Mouse (Mus musculus) liver (tissue): ENCODE measurements at regions not wholly inside any gene's neighbourhood (a gene's known extent, or its start where the extent isn't known, plus 50 kb on each side); places are given as distances from the start of the nearest gene placed in this dataset.

Experiments
- DNase-seq: peaks from one replicate; pipeline ENCODE4 v3.0.0-alpha.2; 2020; ENCODE audit warnings: mixed read lengths

- no peak for DNase-seq
Measured at GRCm38 (mm10) chr1:76955031-76955430, 559.9 kb downstream of the Epha4 start.

GRCm38 (mm10) chr1:76957411-76957810 is 557.5 kb downstream of the Epha4 start:
- DNase-seq: no peak

- no peak for DNase-seq
Measured at GRCm38 (mm10) chr1:76958706-76959105, 556.2 kb downstream of the Epha4 start.

- DNase-seq: no peak
Measured at GRCm38 (mm10) chr1:76972454-76972853, 542.4 kb downstream of the Epha4 start.

- DNase-seq: no peak
Measured at GRCm38 (mm10) chr1:76975077-76975945, 539.6 kb downstream of the Epha4 start.

GRCm38 (mm10) chr1:76980498-76981152 is 534.3 kb downstream of the Epha4 start:
- no peak for DNase-seq

- DNase-seq: no peak
Measured at GRCm38 (mm10) chr1:76993776-76994175, 521.1 kb downstream of the Epha4 start.

- no peak for DNase-seq
Measured at GRCm38 (mm10) chr1:77008001-77008400, 506.9 kb downstream of the Epha4 start.

GRCm38 (mm10) chr1:77010608-77011214 is 504.2 kb downstream of the Epha4 start:
- DNase-seq: no peak

GRCm38 (mm10) chr1:77027656-77028055 is 487.2 kb downstream of the Epha4 start:
- DNase-seq: no peak

- DNase-seq: no peak
Measured at GRCm38 (mm10) chr1:77028216-77028615, 486.7 kb downstream of the Epha4 start.

- no peak for DNase-seq
Measured at GRCm38 (mm10) chr1:77029091-77029490, 485.8 kb downstream of the Epha4 start.

GRCm38 (mm10) chr1:77043749-77044564 is 470.9 kb downstream of the Epha4 start:
- no peak for DNase-seq

GRCm38 (mm10) chr1:77048720-77049406 is 466.0 kb downstream of the Epha4 start:
- no peak for DNase-seq

- no peak for DNase-seq
Measured at GRCm38 (mm10) chr1:77051239-77051638, 463.6 kb downstream of the Epha4 start.

- no peak for DNase-seq
Measured at GRCm38 (mm10) chr1:77053837-77054540, 460.9 kb downstream of the Epha4 start.

- no peak for DNase-seq
Measured at GRCm38 (mm10) chr1:77062468-77062867, 452.4 kb downstream of the Epha4 start.

GRCm38 (mm10) chr1:77073071-77073470 is 441.8 kb downstream of the Epha4 start:
- no peak for DNase-seq

- DNase-seq: no peak
Measured at GRCm38 (mm10) chr1:77074926-77075885, 439.7 kb downstream of the Epha4 start.

- DNase-seq: no peak
Measured at GRCm38 (mm10) chr1:77080767-77081166, 434.1 kb downstream of the Epha4 start.
